Mouse (Mus musculus): ENCODE measurements around the gene Chid1.

Gene Chid1

GRCm38 (mm10) chr7:141558946-141559345 lies 19.3 kb upstream of the Chid1 start:
- DNase-seq (ENCODE audit: low spot score) = no peak

- DNase-seq (ENCODE audit: low spot score) = no peak
Observed at GRCm38 (mm10) chr7:141558329-141558776, 18.7 kb upstream of the Chid1 start.

DNA sequence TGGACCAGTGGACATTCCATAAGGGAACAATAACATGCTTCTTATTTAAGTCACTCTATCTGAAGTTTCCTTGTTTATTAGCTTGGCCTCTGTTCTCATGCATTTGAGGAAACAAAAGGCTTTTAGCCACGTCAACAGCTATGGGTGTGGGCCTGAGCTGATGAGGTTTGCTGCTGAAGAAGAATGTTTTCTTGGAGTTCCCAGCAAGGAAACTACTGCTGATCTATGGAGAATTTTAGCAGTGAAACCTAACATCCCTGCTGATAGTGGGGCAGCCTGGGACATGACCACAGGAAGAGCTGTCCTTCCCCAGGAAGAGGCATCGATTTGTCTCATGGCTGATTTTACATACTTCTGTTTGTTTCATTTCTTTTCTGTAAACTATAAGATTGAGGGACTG lies 10.8 kb upstream of the Chid1 start:
- DNase-seq (ENCODE audit: low spot score) = no peak

DNA sequence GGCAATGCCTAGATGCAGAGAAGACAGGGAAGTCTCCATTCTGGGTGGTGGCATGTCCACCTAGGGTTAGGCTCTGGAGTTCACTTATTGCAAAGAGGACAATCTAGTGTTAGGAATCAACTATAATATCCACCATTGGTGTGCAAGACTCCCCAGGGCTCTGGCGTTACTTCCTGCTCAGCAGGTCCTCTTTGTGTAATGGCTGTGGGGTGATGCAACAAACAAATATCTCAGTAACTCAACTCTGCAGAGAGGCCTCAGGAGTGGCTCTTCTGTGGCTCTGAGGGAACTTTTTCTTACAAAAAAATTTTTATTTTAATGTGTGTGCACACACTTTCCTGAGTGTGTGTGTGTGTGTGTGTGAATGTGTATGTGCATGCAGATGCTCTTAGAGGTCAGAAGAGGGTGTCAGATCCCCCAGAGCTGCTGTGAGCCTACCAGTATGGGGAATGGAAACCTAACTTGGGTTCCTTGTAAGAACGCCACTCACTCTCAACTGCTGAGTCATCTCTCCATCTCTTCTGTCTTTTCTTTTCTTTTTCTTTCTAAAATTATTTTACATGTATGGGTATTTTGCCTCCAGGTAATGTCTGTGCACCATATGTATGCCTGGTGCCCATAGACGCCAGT lies 9.9 kb upstream of the Chid1 start:
- DNase-seq (ENCODE audit: low spot score) = no peak

GRCm38 (mm10) chr7:141544654-141545053 lies 5.0 kb upstream of the Chid1 start:
- no peak for DNase-seq (ENCODE audit: low spot score)

GRCm38 (mm10) chr7:141542588-141542987 lies 2.9 kb upstream of the Chid1 start:
- DNase-seq (ENCODE audit: low spot score) = no peak

- DNase-seq (ENCODE audit: low spot score) = no peak
Observed at GRCm38 (mm10) chr7:141541681-141542080, 2.0 kb upstream of the Chid1 start.

- peak; percentile 81 for DNase-seq (ENCODE audit: low spot score)
Observed at GRCm38 (mm10) chr7:141540312-141541081, 840 bp upstream of the Chid1 start.

GRCm38 (mm10) chr7:141538852-141539555 lies 653 bp downstream of the Chid1 start:
- DNase-seq (ENCODE audit: low spot score) = no peak

GRCm38 (mm10) chr7:141535570-141535969 lies 4.1 kb downstream of the Chid1 start:
- DNase-seq (ENCODE audit: low spot score) = no peak

DNA sequence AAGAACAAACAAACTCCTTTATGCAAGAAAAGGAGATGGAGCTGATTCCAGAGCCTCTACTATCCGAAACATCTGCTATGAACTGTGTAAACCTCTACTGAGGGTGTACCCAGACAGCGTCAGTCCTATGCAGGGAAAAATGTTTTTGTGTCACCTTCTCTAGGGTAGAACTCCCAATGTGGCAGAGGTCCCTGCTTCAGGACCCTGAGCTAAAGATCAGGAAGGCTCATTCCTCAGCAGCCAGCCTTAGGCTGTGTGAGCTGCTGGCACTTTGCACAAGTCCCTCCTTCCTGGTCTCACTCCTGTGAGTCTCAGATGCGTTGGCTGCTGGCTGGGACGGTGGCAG lies 14.1 kb downstream of the Chid1 start:
- DNase-seq (ENCODE audit: low spot score) = no peak

- DNase-seq (ENCODE audit: low spot score) = peak; percentile 73
Observed at GRCm38 (mm10) chr7:141524760-141525579, 14.7 kb downstream of the Chid1 start.

DNA sequence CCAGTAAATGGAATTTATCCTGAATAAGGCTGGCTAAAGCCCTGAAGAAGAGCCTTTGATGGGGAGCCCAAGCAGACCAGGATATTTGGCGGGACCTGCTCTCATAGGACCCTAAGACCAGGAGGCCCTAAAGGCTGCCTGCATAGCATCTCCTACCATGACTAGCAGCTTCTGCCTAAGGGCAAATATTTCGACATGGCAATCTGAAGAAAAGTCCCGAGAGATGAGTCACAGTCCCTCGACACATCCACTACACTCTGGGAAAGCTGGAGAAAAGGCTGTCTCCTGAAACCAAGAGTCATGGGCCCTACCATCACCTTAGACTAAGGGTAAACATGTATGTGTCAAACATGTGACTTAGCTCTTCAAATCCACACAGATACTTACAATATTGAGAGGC lies 15.4 kb downstream of the Chid1 start:
- DNase-seq (ENCODE audit: low spot score) = no peak

GRCm38 (mm10) chr7:141523007-141523406 lies 16.6 kb downstream of the Chid1 start:
- DNase-seq (ENCODE audit: low spot score) = no peak

- DNase-seq (ENCODE audit: low spot score) = no peak
Observed at GRCm38 (mm10) chr7:141519795-141520194, 19.9 kb downstream of the Chid1 start.

- no peak for DNase-seq (ENCODE audit: low spot score)
Observed at GRCm38 (mm10) chr7:141518926-141519325, 20.7 kb downstream of the Chid1 start.

GRCm38 (mm10) chr7:141518296-141518695 lies 21.4 kb downstream of the Chid1 start:
- no peak for DNase-seq (ENCODE audit: low spot score)

GRCm38 (mm10) chr7:141517638-141518037 lies 22.0 kb downstream of the Chid1 start:
- no peak for DNase-seq (ENCODE audit: low spot score)

DNA sequence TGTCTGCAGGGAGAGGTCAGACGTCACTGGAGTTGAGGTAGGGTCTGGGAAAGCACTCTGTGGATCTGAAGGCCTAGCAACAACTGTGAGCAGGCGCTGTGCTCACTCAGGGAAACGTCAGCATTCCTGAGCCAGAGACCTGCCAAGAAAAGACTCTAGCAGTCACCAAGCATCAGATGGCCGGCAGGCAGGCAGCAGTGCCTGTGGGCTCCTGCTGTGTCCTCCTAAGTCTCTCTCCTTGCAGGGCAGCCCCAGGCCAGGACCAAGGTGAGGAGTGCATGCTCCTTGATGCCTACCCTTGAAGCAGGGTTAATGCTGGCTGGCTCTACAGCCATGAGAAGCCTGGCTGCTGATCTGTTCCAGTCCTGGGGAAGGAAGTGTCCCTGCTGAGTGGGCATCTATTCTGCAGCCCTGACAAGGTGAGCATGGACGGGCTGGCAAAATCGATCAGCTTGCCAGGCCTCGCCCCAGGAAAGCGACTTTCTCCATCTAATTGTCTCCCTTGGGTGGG lies 28.9 kb downstream of the Chid1 start:
- no peak for DNase-seq (ENCODE audit: low spot score)

GRCm38 (mm10) chr7:141510196-141510595 lies 29.5 kb downstream of the Chid1 start:
- no peak for DNase-seq (ENCODE audit: low spot score)

DNA sequence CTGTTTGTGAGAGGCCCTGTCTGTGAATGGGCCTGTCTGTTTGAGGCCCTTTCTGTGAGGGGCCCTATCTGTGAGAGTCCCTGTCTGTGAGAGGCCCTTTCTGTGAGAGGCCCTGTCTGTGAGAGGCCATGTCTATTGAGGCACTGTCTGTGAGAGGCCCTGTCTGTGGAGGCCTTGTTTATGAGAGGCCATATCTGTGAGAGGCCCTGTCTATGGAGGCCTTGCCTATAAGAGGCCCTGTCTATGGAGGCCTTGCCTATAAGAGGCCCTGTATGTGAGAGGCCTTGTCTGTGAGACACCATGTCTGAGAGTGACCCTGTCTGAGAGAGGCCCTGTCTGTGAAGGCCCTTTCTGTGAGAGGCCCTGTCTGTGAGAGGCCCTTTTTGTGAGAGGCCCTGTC lies 31.5 kb downstream of the Chid1 start:
- DNase-seq (ENCODE audit: low spot score) = no peak

GRCm38 (mm10) chr7:141506278-141506677 lies 33.4 kb downstream of the Chid1 start:
- no peak for DNase-seq (ENCODE audit: low spot score)
